Mouse (Mus musculus) embryonic fibroblast, embryonic 13.5 days (primary cell): ENCODE results near the gene Tnpo3.

Experiments
- CTCF ChIP-seq: IDR thresholded peaks from 2 replicates; pipeline ENCODE4 v1.5.1; 2011; ENCODE audit warnings: mild to moderate bottlenecking, control low read depth, low read length, moderate library complexity, borderline replicate concordance; ENCODE audit not compliant: insufficient read depth
- POLR2A ChIP-seq: IDR thresholded peaks from 2 replicates; pipeline ENCODE4 v1.6.1; 2011; ENCODE audit warnings: low read depth, mild to moderate bottlenecking, control low read depth, low read length, moderate library complexity

- TF ChIP-seq CTCF: no peak
- TF ChIP-seq POLR2A: no peak
These were observed 113.4 kb downstream of the Tnpo3 start for GRCm38 (mm10) chr6:29496270-29496669.
